Mouse (Mus musculus) large intestine, adult 2 months (tissue): Measurements from ENCODE around the gene Mast2. TPM values are rescaled to one million over a fixed set of nuclear protein-coding genes. Genes with fewer than 3 reads are reported as not detected.

Experiments
- DNase-seq: peaks from one replicate; pipeline ENCODE4 v3.0.0-alpha.2; 2012; ENCODE audit warnings: low read depth, low spot score
- whole genome bisulfite sequencing: fragments of 180-500 bp; shearing (Covaris S2); methylation state at CpG from one replicate; pipeline ENCODE4 v1.1.7; 2018; 5-methylcytosine and 5-hydroxymethylcytosine counted together
- polyA plus RNA-seq: library from polyadenylated mRNA; depleted of rRNA; stranded (reverse); fragments of >200 nt; gene quantifications from 2 replicates; pipeline ENCODE4 v1.2.3, GENCODE M21; 2012

The Mast2 gene
- polyA plus RNA-seq, 1 experiment: 65.4 TPM

GRCm38 (mm10) chr4:116412993-116413392 lies 51.0 kb downstream of the Mast2 start:
- 29% methylated on average over 1 of the region's 1 CpGs for WGBS
- DNase-seq: no peak

GRCm38 (mm10) chr4:116411401-116411800 lies 52.6 kb downstream of the Mast2 start:
- no peak for DNase-seq

DNA sequence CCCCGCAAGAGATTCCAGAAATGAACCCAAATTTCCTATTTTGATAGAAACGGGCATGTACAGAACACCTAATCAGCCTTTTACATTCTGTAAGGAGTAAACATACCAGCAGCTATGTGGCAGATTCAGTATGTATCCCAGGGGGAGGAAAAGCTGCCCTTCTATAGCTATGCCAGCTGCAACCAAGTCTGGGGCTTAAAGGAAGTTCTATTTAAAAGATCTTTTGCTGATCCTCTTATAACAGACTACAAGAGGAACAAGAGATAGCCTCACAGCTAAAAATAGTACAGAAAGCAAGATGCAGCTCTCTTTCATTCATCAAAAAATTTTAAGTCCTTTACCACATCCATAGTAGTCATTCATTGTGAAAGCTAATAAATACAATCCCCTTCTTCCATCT lies 57.3 kb downstream of the Mast2 start:
- WGBS: 69% methylated on average over 2 of the region's 2 CpGs
- DNase-seq: no peak

- no peak for DNase-seq
- 15% methylated on average over 8 of the region's 8 CpGs for WGBS
Measured at GRCm38 (mm10) chr4:116405955-116406351, 58.0 kb downstream of the Mast2 start.

GRCm38 (mm10) chr4:116405276-116405954 lies 58.6 kb downstream of the Mast2 start:
- WGBS: 13% methylated on average over 7 of the region's 7 CpGs
- DNase-seq: no peak

DNA sequence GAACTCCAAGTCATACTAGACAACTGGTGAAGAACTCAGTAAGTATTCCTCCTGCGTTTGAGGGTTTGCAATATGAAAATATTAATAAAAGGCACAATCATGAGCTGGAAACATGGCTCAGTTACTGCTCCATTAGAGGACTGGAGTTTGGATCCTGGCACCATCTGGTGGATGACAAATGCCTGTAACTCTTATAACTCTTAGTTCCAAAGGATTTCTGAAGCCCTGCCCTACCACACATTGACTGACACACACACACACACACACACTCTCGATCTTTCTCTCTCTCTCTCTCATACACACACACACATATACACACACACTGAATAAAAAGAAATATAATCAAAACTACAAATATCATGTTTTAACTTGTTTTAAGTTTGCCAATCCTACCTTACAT lies 60.1 kb downstream of the Mast2 start:
- 42% methylated on average over 2 of the region's 2 CpGs for WGBS
- no peak for DNase-seq

- no peak for DNase-seq
- WGBS: 75% methylated on average over 1 of the region's 1 CpGs
Measured at GRCm38 (mm10) chr4:116402708-116403107, 61.3 kb downstream of the Mast2 start.

DNA sequence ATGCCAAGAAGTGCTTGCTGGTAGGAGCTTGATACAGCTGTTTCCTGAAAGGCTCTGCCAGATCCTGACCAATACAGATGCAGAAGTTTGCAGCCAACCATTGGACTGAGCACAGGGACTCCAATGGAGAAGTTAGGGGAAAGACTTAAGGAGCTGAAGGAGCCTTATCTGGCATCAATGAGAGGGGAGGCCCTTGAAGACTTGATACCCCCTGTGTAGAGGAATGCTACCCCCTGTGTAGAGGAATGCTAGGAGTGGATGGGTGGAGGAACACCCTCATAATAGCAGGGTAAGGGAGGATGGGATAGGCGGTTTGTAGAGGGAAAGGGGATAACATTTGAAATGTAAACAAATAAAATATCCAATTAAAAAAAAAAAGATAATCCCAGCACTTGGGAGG lies 65.9 kb downstream of the Mast2 start:
- 36% methylated on average over 1 of the region's 1 CpGs for WGBS
- no peak for DNase-seq

GRCm38 (mm10) chr4:116377973-116378667 lies 85.9 kb downstream of the Mast2 start:
- no peak for DNase-seq
- WGBS: 52% methylated on average over 2 of the region's 2 CpGs

DNA sequence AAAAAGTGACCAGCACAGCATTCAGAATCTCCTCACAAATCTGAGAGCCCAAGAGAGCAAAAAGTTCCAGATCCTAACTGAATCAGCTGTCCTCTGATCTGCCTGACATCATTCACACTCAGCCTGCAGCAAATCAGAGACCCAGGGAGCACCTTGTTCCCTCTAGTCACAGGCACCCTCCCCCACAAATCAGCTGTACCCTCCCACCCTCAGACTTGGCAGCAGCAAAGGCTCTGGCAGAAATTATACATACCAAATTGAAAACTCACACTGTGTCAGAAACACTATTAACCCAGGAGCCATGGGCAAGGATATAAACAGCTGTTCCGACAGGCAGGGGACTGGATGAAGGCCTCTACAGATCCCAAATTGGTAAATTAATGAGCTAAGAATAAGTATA lies 92.3 kb downstream of the Mast2 start:
- no peak for DNase-seq
- 80% methylated on average over 1 of the region's 1 CpGs for WGBS

DNA sequence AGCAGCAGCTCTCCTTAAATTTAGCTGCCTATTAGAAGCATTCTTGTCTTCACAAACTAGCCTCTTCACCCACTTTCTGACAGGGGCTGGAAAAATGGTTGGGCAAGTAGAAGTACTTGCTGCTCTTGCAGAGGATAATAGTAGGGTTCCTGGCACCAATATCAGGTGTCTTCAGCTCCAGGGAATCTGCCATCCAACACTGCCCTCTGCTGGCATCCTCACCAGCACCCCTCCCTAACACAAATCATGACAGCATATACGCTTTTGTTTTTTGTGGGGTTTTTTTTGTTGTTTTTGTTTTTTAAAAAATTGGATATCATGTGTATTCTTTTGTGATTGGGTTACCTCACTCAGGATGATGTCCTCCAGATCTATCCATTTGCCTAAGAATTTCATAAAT lies 105.9 kb downstream of the Mast2 start:
- DNase-seq: no peak
- 98% methylated on average over 1 of the region's 1 CpGs for WGBS

- 60% methylated on average over 3 of the region's 3 CpGs for WGBS
- no peak for DNase-seq
Measured at GRCm38 (mm10) chr4:116352919-116353318, 111.1 kb downstream of the Mast2 start.

- DNase-seq: peak; percentile 27
- 35% methylated on average over 3 of the region's 3 CpGs for WGBS
Measured at GRCm38 (mm10) chr4:116352496-116352895, 111.5 kb downstream of the Mast2 start.

DNA sequence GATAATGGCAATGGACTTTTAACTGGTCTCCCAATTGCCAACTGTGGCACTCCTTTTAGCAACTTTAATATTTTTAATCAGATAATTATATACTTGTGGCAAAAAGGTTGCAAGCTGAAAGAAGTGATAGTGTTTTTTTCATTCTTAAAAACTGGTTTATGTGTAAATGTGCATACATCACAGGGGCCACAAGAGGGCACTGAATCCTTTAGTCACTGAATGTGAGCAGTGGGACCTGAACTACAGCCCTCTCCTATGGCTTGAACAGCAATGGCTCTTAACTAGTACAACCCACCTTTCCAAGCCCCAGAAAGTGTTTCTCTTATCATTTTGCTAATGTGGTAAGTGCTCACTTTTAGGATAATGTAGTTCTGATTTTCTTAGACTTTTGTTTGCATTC lies 121.9 kb downstream of the Mast2 start:
- peak; percentile 31 for DNase-seq

DNA sequence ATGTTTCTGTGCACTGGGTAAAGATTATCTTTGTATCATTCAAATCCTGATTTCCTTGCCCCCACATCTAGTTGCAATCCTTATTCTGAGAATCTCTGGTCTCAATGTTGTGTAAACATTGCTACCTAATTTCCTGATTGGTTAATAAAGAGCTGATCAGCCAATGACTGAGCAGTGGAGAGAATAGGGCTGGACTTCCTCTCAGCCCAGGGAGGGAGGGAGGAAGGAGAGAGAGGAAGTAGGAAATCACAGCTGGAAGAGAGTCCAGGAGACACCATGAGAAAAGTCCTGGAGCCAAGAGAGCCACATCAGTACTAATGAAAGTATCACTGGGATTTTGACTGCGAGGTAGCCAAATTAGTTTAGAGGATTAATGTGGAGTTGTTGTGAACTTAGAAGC lies 127.7 kb downstream of the Mast2 start:
- no peak for DNase-seq
- WGBS: 64% methylated on average over 1 of the region's 1 CpGs

- 97% methylated on average over 3 of the region's 3 CpGs for WGBS
- DNase-seq: no peak
Measured at GRCm38 (mm10) chr4:116329256-116329655, 134.7 kb downstream of the Mast2 start.

- WGBS: 82% methylated on average over 6 of the region's 6 CpGs
Measured at GRCm38 (mm10) chr4:116322127-116322526, 141.9 kb downstream of the Mast2 start.

DNA sequence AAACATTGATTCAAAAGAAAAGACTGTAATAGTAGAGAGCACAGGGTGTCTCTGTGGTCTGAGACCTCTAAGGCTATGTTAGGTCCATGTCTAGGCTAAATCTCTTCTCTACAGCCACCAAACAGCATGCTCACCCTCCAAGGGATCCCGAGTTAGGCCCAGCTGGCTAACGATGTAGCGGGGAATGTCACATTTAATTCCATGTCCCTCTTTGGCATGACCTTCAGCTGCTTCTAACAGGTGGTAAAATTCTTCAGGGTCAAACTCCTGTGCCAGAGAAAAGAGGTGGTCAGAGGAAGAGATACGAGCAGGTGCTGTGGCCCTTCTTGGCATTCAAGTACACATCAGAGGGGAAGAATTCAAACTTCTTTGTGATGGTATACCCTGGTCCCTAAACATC lies 146.4 kb downstream of the Mast2 start:
- 88% methylated on average over 4 of the region's 4 CpGs for WGBS
- DNase-seq: no peak

More at GRCm38 (mm10) chr4:116322127-116322526, 141.9 kb downstream of the Mast2 start:
- DNase-seq: no peak

GRCm38 (mm10) chr4:116304551-116304950 lies 159.4 kb downstream of the Mast2 start:
- DNase-seq: no peak
- WGBS: 30% methylated on average over 1 of the region's 1 CpGs

DNA sequence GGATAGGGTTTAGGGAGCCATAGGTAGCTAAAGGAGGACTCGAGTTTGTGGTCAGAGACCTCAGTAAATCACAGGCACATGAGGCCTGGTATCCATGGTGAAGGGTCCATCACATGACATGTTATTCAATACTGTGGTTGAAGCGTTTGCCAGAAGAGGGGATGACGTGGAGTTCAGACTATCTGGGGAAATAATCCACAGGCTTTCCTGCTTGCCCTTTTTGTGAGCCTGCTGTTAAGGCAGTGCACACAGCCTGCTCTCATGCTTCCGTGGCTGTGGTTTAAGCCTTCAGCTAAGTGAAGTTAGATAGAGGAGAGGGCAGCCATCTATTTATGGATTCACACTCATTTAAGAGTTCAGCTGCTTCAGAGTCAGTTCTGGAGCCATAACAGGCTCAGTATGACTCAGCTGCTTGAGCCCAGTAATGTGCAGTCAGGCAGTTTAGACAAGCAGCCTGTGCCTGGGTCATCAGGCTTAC lies 163.1 kb downstream of the Mast2 start:
- 43% methylated on average over 4 of the region's 4 CpGs for whole genome bisulfite sequencing

GRCm38 (mm10) chr4:116293296-116293695 lies 170.7 kb downstream of the Mast2 start:
- WGBS: 83% methylated on average over 12 of the region's 12 CpGs
- no peak for DNase-seq

More for the DNA sequence above, 163.1 kb downstream of the Mast2 start:
- DNase-seq: no peak
